Mouse (Mus musculus) embryonic facial prominence, embryonic 10.5 days (tissue): ENCODE data around the gene Ifitm2. TPM values are rescaled to one million over a fixed set of nuclear protein-coding genes. Genes with fewer than 3 reads are reported as not detected.

Experiments used
- DNase-seq: peaks from one replicate; pipeline ENCODE4 v3.0.0-alpha.2; 2017; ENCODE audit warnings: low spot score
- H3K27ac ChIP-seq: fragments of 300-500 bp; sonication (generic); replicated peaks from 2 replicates; pipeline ENCODE4 v1.5.1; 2016; ENCODE audit warnings: mild to moderate bottlenecking
- H3K27me3 ChIP-seq: fragments of 300-500 bp; sonication (generic); replicated peaks from 2 replicates; pipeline ENCODE4 v1.6.1; 2016; ENCODE audit warnings: low read depth, mild to moderate bottlenecking; ENCODE audit not compliant: poor library complexity, severe bottlenecking
- H3K36me3 ChIP-seq: fragments of 300-500 bp; sonication (generic); replicated peaks from 2 replicates; pipeline ENCODE4 v1.6.1; 2016; ENCODE audit warnings: mild to moderate bottlenecking, moderate library complexity
- H3K4me1 ChIP-seq: fragments of 300-500 bp; sonication (generic); 2 replicates; pipeline ENCODE4 v1.6.1; 2016
- H3K4me3 ChIP-seq: fragments of 300-500 bp; sonication (generic); 2 replicates; pipeline ENCODE4 v1.5.1; 2016; ENCODE audit warnings: mild to moderate bottlenecking, moderate library complexity
- H3K9me3 ChIP-seq: fragments of 300-500 bp; sonication (generic); 2 replicates; pipeline ENCODE4 v1.6.1; 2016; ENCODE audit warnings: mild to moderate bottlenecking
- WGBS: fragments of 180-500 bp; shearing (Covaris S2); methylation state at CpG from one replicate; pipeline ENCODE4 v1.1.7; 2016; 5-methylcytosine and 5-hydroxymethylcytosine counted together
- polyA plus RNA-seq: library from polyadenylated mRNA; unstranded; fragments of >200 nt; fragmentation: Nextera tagmentation; extraction: Ambion mirVana; gene quantifications from 2 replicates; pipeline ENCODE4 v1.2.1, GENCODE M21; 2016

Gene Ifitm2
- polyA plus RNA-seq, 1 experiment from 2014 or later = 668 TPM

DNA sequence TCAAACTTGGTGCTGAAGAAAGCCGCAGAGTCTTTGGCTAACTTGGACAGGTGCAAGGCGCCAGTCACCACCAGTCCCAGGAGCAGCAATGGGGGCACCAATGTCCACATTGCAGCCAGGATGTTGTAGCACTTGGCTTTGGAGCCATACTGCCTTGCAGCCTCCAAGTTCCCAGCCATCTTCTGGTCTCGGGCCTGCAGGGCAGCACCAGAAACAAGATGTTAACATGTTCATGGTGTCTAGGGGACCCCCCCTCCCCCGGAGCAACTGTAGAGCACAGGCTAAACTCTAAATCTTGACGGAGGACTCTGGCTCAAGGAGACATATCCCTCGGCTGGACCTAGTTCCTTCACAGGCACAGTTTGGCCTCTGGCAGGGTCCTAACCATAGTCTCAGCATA, 6.5 kb downstream of the Ifitm2 start:
- WGBS = 90% methylated on average over 6 of the region's 6 CpGs
- DNase-seq = no peak
- Histone ChIP-seq H3K4me3 (no peak overlapping the region), H3K27me3 (no peaks in the 10 kb centered on the region), H3K9me3 (no peaks in the 10 kb centered on the region), H3K36me3 (peaks cover 75% of the 10 kb centered on the region), H3K27ac (no peak overlapping the region), H3K4me1 (peaks cover 44% of the 10 kb centered on the region)

GRCm38 (mm10) chr7:140948161-140948560, 7.6 kb downstream of the Ifitm2 start:
- peaks cover 73% of the 10 kb centered on the region for H3K36me3 ChIP-seq
- H3K4me3 ChIP-seq = no peak overlapping the region
- DNase-seq = no peak
- H3K27ac ChIP-seq = no peak overlapping the region
- peaks cover 34% of the 10 kb centered on the region for H3K4me1 ChIP-seq
- 91% methylated on average over 8 of the region's 8 CpGs for WGBS
- H3K9me3 ChIP-seq = no peaks in the 10 kb centered on the region
- no peaks in the 10 kb centered on the region for H3K27me3 ChIP-seq

- H3K4me1 ChIP-seq = peaks cover 34% of the 10 kb centered on the region
- DNase-seq = no peak
- no peak overlapping the region for H3K27ac ChIP-seq
- H3K27me3 ChIP-seq = no peaks in the 10 kb centered on the region
- H3K36me3 ChIP-seq = peaks cover 62% of the 10 kb centered on the region
- WGBS = 68% methylated on average over 7 of the region's 7 CpGs
- H3K4me3 ChIP-seq = no peak overlapping the region
- H3K9me3 ChIP-seq = no peaks in the 10 kb centered on the region
These were observed 8.8 kb downstream of the Ifitm2 start for GRCm38 (mm10) chr7:140946980-140947379.

DNA sequence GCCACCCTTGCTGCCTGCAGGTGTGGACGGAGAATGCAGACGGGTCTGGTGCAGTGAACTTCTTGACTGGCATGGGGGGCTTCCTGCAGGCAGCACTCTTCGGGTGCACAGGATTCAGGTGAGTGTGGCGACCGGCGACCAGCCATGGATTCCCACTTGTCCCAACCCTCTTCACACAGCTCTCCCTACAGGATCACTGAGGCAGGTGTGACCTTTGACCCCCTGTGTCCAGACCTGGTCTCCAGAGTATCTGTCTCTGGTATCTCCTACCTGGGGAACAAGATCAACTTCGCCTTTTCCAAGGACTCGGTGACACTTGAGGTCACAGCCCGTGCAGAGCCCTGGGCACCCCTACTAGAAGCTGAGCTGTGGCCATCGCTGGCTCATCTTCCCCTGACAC, 9.5 kb downstream of the Ifitm2 start:
- no peak overlapping the region for H3K27ac ChIP-seq
- no peak overlapping the region for H3K4me3 ChIP-seq
- H3K27me3 ChIP-seq = no peaks in the 10 kb centered on the region
- no peak for DNase-seq
- H3K4me1 ChIP-seq = peaks cover 31% of the 10 kb centered on the region
- peaks cover 62% of the 10 kb centered on the region for H3K36me3 ChIP-seq
- WGBS = 92% methylated on average over 10 of the region's 10 CpGs
- no peaks in the 10 kb centered on the region for H3K9me3 ChIP-seq

DNA sequence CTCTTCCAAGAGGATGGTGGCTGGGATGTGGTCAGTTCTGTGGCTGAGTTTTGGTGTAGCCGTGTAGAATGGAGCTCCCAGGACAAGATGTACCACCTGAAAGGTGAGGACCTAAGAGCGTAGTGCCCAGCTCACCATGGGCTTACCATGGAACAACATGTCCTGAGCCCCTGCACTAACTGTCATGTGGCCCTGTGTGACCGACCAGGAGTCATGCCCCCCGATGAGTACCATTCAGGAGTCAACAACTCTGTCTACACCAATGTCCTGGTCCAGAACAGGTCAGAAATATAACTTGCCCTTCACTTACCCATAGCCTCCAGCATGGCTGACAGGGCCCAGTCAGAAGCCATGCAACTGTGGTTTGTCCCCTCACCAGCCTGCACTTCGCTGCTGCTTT, 10.5 kb downstream of the Ifitm2 start:
- DNase-seq = no peak
- no peaks in the 10 kb centered on the region for H3K9me3 ChIP-seq
- H3K27ac ChIP-seq = no peak overlapping the region
- 89% methylated on average over 5 of the region's 5 CpGs for WGBS
- H3K27me3 ChIP-seq = no peaks in the 10 kb centered on the region
- no peak overlapping the region for H3K4me3 ChIP-seq
- H3K4me1 ChIP-seq = peaks cover 30% of the 10 kb centered on the region
- peaks cover 57% of the 10 kb centered on the region for H3K36me3 ChIP-seq

GRCm38 (mm10) chr7:140944236-140944635, 11.6 kb downstream of the Ifitm2 start:
- H3K27ac ChIP-seq = no peak overlapping the region
- no peaks in the 10 kb centered on the region for H3K9me3 ChIP-seq
- peaks cover 36% of the 10 kb centered on the region for H3K4me1 ChIP-seq
- WGBS = 91% methylated on average over 7 of the region's 7 CpGs
- H3K27me3 ChIP-seq = no peaks in the 10 kb centered on the region
- no peak overlapping the region for H3K4me3 ChIP-seq
- no peak for DNase-seq
- peaks cover 47% of the 10 kb centered on the region for H3K36me3 ChIP-seq

GRCm38 (mm10) chr7:140943356-140943755, 12.4 kb downstream of the Ifitm2 start:
- H3K9me3 ChIP-seq = no peaks in the 10 kb centered on the region
- no peak for DNase-seq
- H3K4me3 ChIP-seq = 0 out of 2 replicates have a peak overlapping the region, but pooled peaks have one; percentile 12
- peaks cover 38% of the 10 kb centered on the region for H3K36me3 ChIP-seq
- 95% methylated on average over 4 of the region's 4 CpGs for WGBS
- peaks cover 42% of the 10 kb centered on the region for H3K4me1 ChIP-seq
- no peaks in the 10 kb centered on the region for H3K27me3 ChIP-seq
- peak overlapping the region; percentile 87; the same call in 1 of the 2 replicates for H3K27ac ChIP-seq

GRCm38 (mm10) chr7:140942811-140943210, 13.0 kb downstream of the Ifitm2 start:
- no peak for DNase-seq
- WGBS = 92% methylated on average over 10 of the region's 10 CpGs
- Histone ChIP-seq H3K4me1 (peaks cover 42% of the 10 kb centered on the region), H3K4me3 (no peak overlapping the region; the same call in 1 of the 2 replicates), H3K9me3 (no peaks in the 10 kb centered on the region), H3K27ac (peak overlapping the region; percentile 87; the same call in 1 of the 2 replicates), H3K27me3 (no peaks in the 10 kb centered on the region), H3K36me3 (peaks cover 33% of the 10 kb centered on the region)

GRCm38 (mm10) chr7:140942341-140942740, 13.4 kb downstream of the Ifitm2 start:
- Histone ChIP-seq H3K27me3 (no peaks in the 10 kb centered on the region), H3K27ac (peak overlapping the region; percentile 87), H3K36me3 (peaks cover 28% of the 10 kb centered on the region), H3K4me3 (peak overlapping the region; percentile 64), H3K9me3 (no peaks in the 10 kb centered on the region), H3K4me1 (peaks cover 42% of the 10 kb centered on the region)
- DNase-seq = no peak
- 66% methylated on average over 9 of the region's 9 CpGs for WGBS

DNA sequence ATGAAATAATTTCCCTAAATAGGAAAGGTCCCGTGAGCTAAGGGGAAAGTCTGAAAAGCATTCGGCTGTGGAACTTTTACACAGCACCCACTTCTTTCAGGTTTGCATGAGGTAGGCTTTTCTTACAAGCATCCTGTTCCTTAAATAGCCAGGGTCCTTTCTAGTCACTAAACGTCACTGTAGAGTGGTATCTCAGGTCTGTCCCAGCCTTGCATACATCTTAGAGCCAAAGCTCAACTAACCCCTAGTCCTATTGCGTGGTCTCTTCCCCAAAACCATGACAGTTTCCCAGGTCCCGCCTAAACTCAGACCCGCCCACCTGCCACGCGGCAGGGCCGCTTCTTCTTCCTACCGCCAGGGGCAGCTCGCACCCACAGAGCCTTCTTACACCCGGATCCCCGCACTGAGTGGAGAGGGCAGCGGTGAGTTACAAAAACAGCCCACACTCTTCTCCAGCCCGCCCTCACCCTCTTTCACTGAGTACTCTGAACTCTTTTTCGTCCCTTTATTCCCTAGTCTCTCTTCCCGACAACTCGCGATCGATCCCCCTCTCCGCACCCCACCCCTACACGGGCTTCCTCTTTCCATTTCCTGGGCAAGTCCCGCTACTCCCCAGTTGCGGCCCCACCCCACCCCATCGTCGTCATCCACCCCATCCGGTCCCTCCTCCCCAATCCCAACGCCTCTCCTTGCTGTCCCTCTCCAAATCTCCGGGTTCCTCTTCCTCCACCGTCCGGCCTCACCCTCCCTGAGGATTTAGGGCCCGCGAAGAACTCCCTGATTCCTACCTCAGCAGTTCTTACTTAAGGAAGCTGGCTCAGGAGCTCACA, 14.3 kb downstream of the Ifitm2 start, which contains the start of gene Pgghg:
TSS of gene Pgghg (plus strand) at position 170 of the 830 bp plus-strand sequence.
- WGBS = 4% methylated on average over 33 of the region's 33 CpGs
- peak within 1 kb of the TSS; percentile 64 for H3K4me3 ChIP-seq
- DNase-seq = peak; percentile 91
- peaks cover 42% of the 10 kb centered on the region for H3K4me1 ChIP-seq
- peaks cover 19% of the 10 kb centered on the region for H3K36me3 ChIP-seq
- no peaks in the 10 kb centered on the region for H3K27me3 ChIP-seq
- H3K9me3 ChIP-seq = no peaks in the 10 kb centered on the region
- peak within 1 kb of the TSS; percentile 87 for H3K27ac ChIP-seq

- Histone ChIP-seq H3K4me3 (peak overlapping the region; percentile 41), H3K36me3 (peaks cover 2% of the 10 kb centered on the region), H3K9me3 (no peaks in the 10 kb centered on the region), H3K27ac (peak overlapping the region; percentile 75), H3K4me1 (peaks cover 42% of the 10 kb centered on the region), H3K27me3 (peaks cover 9% of the 10 kb centered on the region)
- DNase-seq = peak; percentile 78
- 6% methylated on average over 8 of the region's 8 CpGs for WGBS
These were observed 16.1 kb downstream of the Ifitm2 start for GRCm38 (mm10) chr7:140939669-140940171.

DNA sequence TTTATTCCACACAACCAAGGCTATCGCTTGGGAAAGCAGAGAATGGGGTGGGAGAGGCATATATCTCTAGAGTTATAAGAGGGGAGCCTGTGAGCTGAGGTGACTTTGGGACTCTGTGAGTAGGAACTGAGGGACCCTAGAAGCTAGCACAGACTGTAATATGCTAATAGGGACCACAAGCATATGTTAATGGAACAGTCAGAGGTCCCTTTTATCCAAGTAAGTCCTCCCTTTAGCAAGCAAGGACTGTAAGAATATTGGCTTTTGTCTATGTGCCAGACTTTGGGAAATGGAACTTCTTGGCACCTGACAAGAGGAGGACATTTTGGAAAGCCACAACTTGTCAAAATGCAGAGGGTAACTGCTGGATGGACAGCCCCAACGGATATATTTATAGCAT, 16.9 kb downstream of the Ifitm2 start:
- peak overlapping the region; percentile 75; the same call in 1 of the 2 replicates for H3K27ac ChIP-seq
- H3K4me3 ChIP-seq = no peak overlapping the region
- no peak for DNase-seq
- peaks cover 9% of the 10 kb centered on the region for H3K27me3 ChIP-seq
- no peaks in the 10 kb centered on the region for H3K36me3 ChIP-seq
- H3K9me3 ChIP-seq = no peaks in the 10 kb centered on the region
- WGBS = 21% methylated on average over 2 of the region's 2 CpGs
- H3K4me1 ChIP-seq = peaks cover 42% of the 10 kb centered on the region

GRCm38 (mm10) chr7:140938436-140938835, 17.4 kb downstream of the Ifitm2 start:
- Histone ChIP-seq H3K9me3 (no peaks in the 10 kb centered on the region), H3K4me3 (no peak overlapping the region), H3K4me1 (peaks cover 42% of the 10 kb centered on the region), H3K36me3 (no peaks in the 10 kb centered on the region), H3K27ac (no peak overlapping the region), H3K27me3 (peaks cover 9% of the 10 kb centered on the region)
- 45% methylated on average over 3 of the region's 3 CpGs for WGBS
- DNase-seq = no peak
